Mouse (Mus musculus) G1E (cell line): ENCODE data around the gene Zfp956. TPM values are rescaled to one million over a fixed set of nuclear protein-coding genes. Genes with fewer than 3 reads are reported as not detected.

Source experiments
- ATAC-seq: 2 replicates; pipeline ENCODE4 v1.8.0; 2016; ENCODE audit warnings: mild to moderate bottlenecking; ENCODE audit not compliant: insufficient number of reproducible peaks, poor library complexity, low FRiP score, severe bottlenecking; ENCODE audit errors: extremely low read depth
- DNase-seq: peaks from one replicate; pipeline ENCODE4 v3.0.0; 2012; ENCODE audit warnings: low spot score
- H3K27me3 ChIP-seq: 2 replicates; pipeline ENCODE4 v1.6.1; 2012; ENCODE audit warnings: mild to moderate bottlenecking, low read length, inconsistent platforms; ENCODE audit not compliant: insufficient read depth
- H3K36me3 ChIP-seq: replicated peaks from 2 replicates; pipeline ENCODE3; 2012; ENCODE audit warnings: mild to moderate bottlenecking, inconsistent platforms
- H3K4me1 ChIP-seq: 2 replicates; pipeline ENCODE4 v1.6.1; 2012; ENCODE audit warnings: low read depth, low read length, inconsistent platforms, mixed read lengths; ENCODE audit not compliant: insufficient read depth
- H3K4me3 ChIP-seq: 2 replicates; pipeline ENCODE4 v1.5.1; 2012; ENCODE audit warnings: low read depth, mild to moderate bottlenecking, inconsistent platforms, low read length, moderate library complexity, mixed read lengths
- H3K9me3 ChIP-seq: replicated peaks from 2 replicates; pipeline ENCODE4 v1.6.1; 2012; ENCODE audit warnings: inconsistent platforms
- CTCF ChIP-seq: IDR thresholded peaks from 2 replicates; pipeline ENCODE4 v1.5.1; 2012; ENCODE audit warnings: low read depth, low read length, inconsistent platforms, mixed read lengths
- GATA1 ChIP-seq: IDR thresholded peaks from 2 replicates; pipeline ENCODE4 v1.6.1; 2012; ENCODE audit warnings: borderline replicate concordance, low read length, inconsistent platforms, mixed read lengths
- GATA2 ChIP-seq: IDR thresholded peaks from 2 replicates; pipeline ENCODE4 v1.6.1; 2012; ENCODE audit warnings: low read depth, low read length, inconsistent platforms, borderline replicate concordance
- POLR2AphosphoS5 ChIP-seq: IDR thresholded peaks from 2 replicates; pipeline ENCODE4 v1.6.1; 2012; ENCODE audit warnings: low read depth, low read length, inconsistent platforms; ENCODE audit not compliant: insufficient replicate concordance
- TAL1 ChIP-seq: conservative IDR thresholded peaks from 2 replicates; pipeline ENCODE4 v1.6.1; 2012; ENCODE audit warnings: low read depth, low read length, inconsistent platforms, mixed read lengths
- polyA plus RNA-seq: library from polyadenylated mRNA; stranded (reverse); fragments of >175 nt; gene quantifications from 2 replicates; pipeline ENCODE4 v1.2.3, GENCODE M21; 2012
- total RNA-seq, 2 experiments: library from RNA; stranded (forward) in 1 of 2; stranded (reverse) in 1 of 2; fragments of 200-1000 nt in 1 of 2; fragments of >200 nt in 1 of 2; fragmentation: Nextera tagmentation in 1 of 2; gene quantifications; 2 replicates each; pipeline ENCODE4 v1.2.3; 2014 to 2017

Gene Zfp956
- total RNA-seq (2014; fragmentation: Nextera tagmentation) (6.2 and 6.5 TPM in 2 replicates), total RNA-seq (2017) (5.8 and 8.6 TPM in 2 replicates), polyA plus RNA-seq (5.5 and 8.0 TPM in 2 replicates)

DNA sequence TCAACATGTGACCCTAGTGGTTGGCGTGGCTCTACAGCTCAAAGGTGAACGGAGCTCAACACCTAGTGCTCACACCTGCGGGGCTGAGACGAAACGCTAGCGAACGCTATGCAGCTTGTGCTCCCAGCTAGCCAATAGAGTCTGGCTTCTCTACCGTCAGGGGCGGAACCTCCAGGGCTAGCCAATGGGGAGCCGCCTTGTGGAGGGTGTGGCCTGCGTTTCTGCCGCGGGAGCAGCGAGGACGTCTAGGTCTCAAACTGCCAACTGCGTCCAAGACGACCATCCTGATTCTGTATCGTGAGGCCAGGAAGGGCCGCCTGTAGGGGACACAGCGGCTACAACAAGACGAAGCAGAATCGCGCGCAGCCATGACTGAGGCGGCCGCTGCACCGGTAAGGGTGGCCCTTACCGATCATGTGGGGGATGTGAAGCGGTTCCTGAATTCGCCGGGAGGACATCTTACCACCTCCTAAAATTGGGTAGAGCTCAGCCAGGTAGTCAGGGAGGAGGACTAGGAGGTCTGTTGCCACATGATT lies at the start of gene Zfp956:
Gene Zfp956, plus strand, starts transcription at position 200 of the 536 bp plus-strand sequence.
- TF ChIP-seq GATA1 (no peak), POLR2AphosphoS5 (no peak), TAL1 (no peak), GATA2 (no peak), CTCF (no peak)
- Histone ChIP-seq H3K9me3 (no peaks in the 10 kb centered on the region), H3K4me1 (peaks cover 24% of the 10 kb centered on the region), H3K27me3 (0 out of 2 replicates have a peak, but pooled peaks cover 3% of the 10 kb centered on the region), H3K36me3 (peaks cover 33% of the 10 kb centered on the region), H3K4me3 (peak within 1 kb of the TSS; percentile 80)
- ATAC-seq, result peak; percentile 99
- peak; percentile 99 for DNase-seq

DNA sequence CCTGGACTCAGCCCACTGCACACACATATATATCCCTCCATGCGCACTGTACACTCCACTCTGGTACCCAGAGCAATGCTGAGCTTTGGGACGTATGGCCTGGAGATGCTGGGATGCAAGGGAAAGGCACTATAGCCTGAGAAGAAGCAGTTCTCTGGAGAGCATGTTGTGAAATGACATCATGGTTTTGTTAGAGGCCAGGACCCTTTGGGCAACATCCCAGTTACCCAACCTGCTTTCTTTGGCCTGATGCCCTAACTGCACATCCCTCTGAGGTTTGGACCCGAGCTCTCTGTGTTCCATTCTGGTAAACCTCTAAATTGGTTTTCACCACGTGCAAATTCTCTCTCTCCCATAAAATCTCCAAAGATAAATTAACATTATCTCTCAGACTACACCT lies 49.6 kb upstream of the Zfp956 start:
- Histone ChIP-seq H3K36me3 (peaks cover 90% of the 10 kb centered on the region), H3K27me3 (no peaks in the 10 kb centered on the region), H3K4me3 (no peak overlapping the region), H3K4me1 (no peaks in the 10 kb centered on the region), H3K9me3 (peaks cover 13% of the 10 kb centered on the region)
- no peak for TF ChIP-seq POLR2AphosphoS5
- no peak for TF ChIP-seq GATA2
- no peak for TF ChIP-seq TAL1
- no peak for TF ChIP-seq CTCF
- no peak for TF ChIP-seq GATA1
- ATAC-seq (no peak), DNase-seq (no peak)

DNA sequence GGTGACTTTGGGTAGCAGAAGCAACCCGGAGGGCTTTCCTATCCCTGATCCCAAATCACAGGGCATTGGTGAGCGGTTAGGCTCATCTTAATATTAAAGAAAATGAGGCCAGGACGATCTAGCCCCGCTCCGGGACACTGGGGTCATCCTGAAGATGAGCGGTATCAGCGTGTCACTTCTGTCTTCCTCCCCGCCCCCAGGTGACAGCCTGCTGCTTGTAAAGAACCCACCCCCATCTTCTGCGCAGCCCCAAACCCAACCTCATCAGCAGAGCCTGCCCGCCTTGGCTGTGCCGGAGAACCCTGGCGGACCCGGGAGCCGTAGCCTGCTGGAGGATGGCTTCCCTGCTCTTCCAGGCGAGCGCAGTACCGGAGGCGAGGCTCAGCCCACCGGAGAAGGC lies 48.8 kb upstream of the Zfp956 start:
- H3K27me3 ChIP-seq, result no peaks in the 10 kb centered on the region
- peaks cover 13% of the 10 kb centered on the region for H3K9me3 ChIP-seq
- H3K4me3 ChIP-seq, result peak overlapping the region; percentile 0; the same call in 1 of the 2 replicates
- TF ChIP-seq TAL1 (no peak), POLR2AphosphoS5 (no peak), GATA2 (no peak), CTCF (no peak), GATA1 (no peak)
- peaks cover 88% of the 10 kb centered on the region for H3K36me3 ChIP-seq
- no peaks in the 10 kb centered on the region for H3K4me1 ChIP-seq
- DNase-seq, result no peak
- no peak for ATAC-seq

DNA sequence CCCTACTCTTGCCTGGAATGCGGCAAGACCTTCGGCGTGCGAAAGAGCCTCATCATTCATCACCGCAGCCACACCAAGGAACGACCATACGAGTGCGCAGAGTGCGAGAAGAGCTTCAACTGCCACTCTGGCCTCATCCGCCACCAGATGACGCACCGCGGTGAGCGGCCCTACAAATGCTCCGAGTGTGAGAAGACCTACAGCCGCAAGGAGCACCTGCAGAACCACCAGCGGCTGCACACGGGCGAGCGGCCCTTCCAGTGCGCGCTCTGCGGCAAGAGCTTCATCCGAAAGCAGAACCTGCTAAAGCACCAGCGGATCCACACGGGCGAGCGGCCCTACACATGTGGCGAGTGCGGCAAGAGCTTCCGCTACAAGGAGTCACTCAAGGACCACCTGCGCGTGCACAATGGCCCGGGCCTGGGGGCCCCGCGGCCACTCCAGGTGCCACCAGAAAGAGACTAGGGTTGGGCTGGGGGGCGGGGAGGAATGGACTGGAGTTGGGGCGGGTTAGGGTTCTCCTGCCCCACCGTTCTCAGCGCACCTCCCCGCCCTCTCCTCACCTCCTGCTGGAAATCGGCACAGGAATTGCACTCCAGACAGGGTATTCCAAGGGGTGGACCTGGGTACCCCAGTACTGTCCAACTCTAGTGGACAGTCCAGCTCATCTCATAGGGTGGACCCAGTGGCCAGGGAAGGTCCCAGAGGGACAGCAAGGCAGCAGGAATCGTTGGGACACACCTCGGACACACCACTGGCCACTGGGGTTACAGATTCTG lies 48.1 kb upstream of the Zfp956 start:
- DNase-seq (no peak), ATAC-seq (no peak)
- Histone ChIP-seq H3K27me3 (no peaks in the 10 kb centered on the region), H3K9me3 (peaks cover 13% of the 10 kb centered on the region), H3K4me1 (no peaks in the 10 kb centered on the region), H3K4me3 (peak overlapping the region; percentile 0; the same call in 1 of the 2 replicates), H3K36me3 (peaks cover 84% of the 10 kb centered on the region)
- TF ChIP-seq GATA1 (no peak), CTCF (no peak), GATA2 (no peak), TAL1 (no peak), POLR2AphosphoS5 (no peak)

DNA sequence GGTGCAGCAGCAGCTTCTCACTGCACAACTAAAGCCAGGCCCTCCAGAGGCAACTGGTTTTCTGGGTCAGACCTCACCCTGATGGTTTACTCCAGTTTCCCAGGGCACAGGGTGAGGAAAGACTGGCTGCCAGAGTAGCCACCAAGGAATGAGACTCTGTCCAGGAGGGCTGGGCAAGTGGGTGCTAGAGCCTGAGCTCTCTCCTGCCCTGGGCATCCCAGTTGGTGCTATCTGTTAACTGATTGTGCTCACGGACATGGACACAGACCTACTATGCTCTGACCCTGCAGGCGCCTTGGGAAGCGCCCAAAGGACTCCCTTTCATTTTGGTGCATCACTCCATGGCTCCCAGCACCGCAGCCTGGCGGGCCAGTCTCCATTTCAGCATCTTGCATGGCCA lies 46.9 kb upstream of the Zfp956 start:
- TF ChIP-seq TAL1 (no peak), POLR2AphosphoS5 (no peak), CTCF (no peak), GATA2 (no peak), GATA1 (no peak)
- Histone ChIP-seq H3K9me3 (peaks cover 13% of the 10 kb centered on the region), H3K4me1 (no peaks in the 10 kb centered on the region), H3K4me3 (no peak overlapping the region), H3K36me3 (peaks cover 72% of the 10 kb centered on the region), H3K27me3 (no peaks in the 10 kb centered on the region)
- ATAC-seq (no peak), DNase-seq (no peak)

DNA sequence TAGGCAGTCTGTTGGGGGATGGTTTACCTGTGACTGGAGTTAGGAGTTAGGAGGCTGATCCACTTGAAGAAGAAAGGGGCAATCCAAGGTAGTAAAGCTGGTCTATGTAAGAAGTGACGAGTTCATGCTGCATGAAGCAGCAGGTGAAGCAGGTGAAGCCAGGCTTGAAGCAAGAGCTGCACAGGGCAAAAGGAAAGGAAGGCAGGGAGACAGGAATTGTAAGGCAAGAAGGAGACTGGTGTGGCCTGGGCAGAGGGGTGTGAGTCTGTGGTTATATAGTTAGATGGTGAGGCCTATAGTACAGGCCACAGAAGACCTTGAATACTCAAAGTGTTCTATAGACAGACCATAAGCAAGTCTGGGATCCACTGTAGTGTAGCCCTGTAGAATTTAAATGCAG lies 44.2 kb upstream of the Zfp956 start:
- TF ChIP-seq CTCF, result no peak
- H3K36me3 ChIP-seq, result peaks cover 47% of the 10 kb centered on the region
- ATAC-seq, result no peak
- H3K4me1 ChIP-seq, result peaks cover 4% of the 10 kb centered on the region
- H3K9me3 ChIP-seq, result peaks cover 13% of the 10 kb centered on the region
- no peak overlapping the region for H3K4me3 ChIP-seq
- no peak for DNase-seq
- no peaks in the 10 kb centered on the region for H3K27me3 ChIP-seq
